Mouse (Mus musculus): Measurements from ENCODE around the gene Sugt1. TPM values are rescaled to one million over a fixed set of nuclear protein-coding genes. Genes with fewer than 3 reads are reported as not detected.

The Sugt1 gene
- polyA plus RNA-seq, 2 experiments, result 15.2 to 44.7 TPM

DNA sequence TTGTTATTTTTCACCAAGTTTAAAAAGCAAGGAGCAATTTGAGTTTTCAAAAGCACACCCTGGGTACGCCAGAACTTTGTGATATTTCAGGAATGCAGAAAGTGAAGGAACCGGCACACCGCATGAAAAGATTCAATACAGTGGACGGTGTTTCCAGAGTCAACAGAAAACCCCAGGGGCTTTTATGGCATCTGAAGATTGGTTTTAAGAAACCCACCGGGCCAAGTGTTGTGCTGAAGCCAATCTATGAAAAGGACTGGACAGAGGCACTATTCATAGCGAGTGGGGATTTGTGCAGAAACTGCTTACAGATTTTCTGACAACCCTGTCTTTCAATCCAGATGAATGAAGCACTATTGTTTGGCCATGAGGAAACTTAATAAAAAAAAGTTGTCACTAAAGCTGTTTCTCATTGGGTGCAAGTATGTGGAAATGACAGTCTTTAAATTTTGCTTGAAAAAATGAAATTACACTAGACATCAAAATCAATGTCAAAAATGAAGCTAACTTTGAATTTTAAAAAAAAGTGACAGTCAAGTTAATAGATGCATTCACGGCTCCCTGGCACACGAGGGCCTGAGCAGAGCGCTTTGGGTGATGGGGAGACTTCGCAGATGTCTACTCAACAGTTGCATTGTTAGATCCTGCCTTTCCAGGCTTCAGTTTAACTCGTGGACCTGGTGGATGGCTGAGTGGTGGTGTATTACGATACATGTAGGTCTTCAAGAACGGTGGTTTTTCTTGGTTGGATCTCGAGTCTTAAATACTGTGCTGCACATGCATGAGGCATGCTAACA, 90.6 kb downstream of the Sugt1 start:
- DNase-seq (ENCODE audit: low read depth in 3 of 3, low spot score in 3 of 3) (no peak), ATAC-seq (ENCODE audit: insufficient read depth) (no peak)
- Histone ChIP-seq H3K4me2 (ENCODE audit: low read depth) (no peak overlapping the region), H3K4me1 (replicated peaks; ENCODE audit: control insufficient read depth in 2 of 2, insufficient read depth in 2 of 2, low read length in 1 of 2) (no peaks in the 10 kb centered on the region), H3K9ac (replicated peaks) (no peak overlapping the region), H3K27ac (no peak overlapping the region), H3K4me3 (ENCODE audit: insufficient read depth in 1 of 2, low read depth in 2 of 2, low read length in 2 of 2) (no peak overlapping the region), H3K36me3 (replicated peaks; ENCODE audit: control insufficient read depth, insufficient read depth, low read depth) (no peaks in the 10 kb centered on the region), H3K27me3 (ENCODE audit: control insufficient read depth, insufficient read depth, low read length) (no peaks in the 10 kb centered on the region), H3K9me3 (ENCODE audit: control insufficient read depth, low read length) (no peaks in the 10 kb centered on the region)
- 70% methylated on average over 14 of the region's 14 CpGs for WGBS (ENCODE audit: insufficient replicate concordance)
- TF ChIP-seq EP300 (IDR thresholded peaks at IDR 0.05; ENCODE audit: low read depth) (no peak), CTCF (IDR thresholded peaks at IDR 0.05; ENCODE audit: low read depth) (no peak)

DNA sequence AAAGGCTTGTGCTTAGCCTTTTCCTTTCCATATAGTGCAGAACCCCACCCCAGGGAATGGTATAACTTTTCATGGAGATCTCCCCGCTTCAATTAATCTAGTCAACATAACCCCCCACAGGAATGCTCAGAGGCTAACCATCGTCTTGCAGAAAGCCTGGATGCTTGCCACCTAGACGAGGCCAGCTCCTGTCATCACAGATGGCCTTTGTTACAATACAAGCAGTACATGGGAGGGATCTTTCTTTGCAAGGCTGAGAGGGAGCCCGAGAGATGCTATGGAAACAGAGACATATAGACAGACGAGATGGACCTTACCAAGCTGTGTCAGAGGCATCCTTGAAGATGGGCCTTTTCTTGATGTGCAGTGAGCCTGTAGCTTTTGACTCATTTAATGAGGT, 93.2 kb downstream of the Sugt1 start:
- Histone ChIP-seq H3K27me3 (ENCODE audit: control insufficient read depth, insufficient read depth, low read length) (no peaks in the 10 kb centered on the region), H3K4me1 (replicated peaks; ENCODE audit: control insufficient read depth in 2 of 2, insufficient read depth in 2 of 2, low read length in 1 of 2) (no peaks in the 10 kb centered on the region), H3K9me3 (ENCODE audit: control insufficient read depth, low read length) (no peaks in the 10 kb centered on the region), H3K9ac (replicated peaks) (no peak overlapping the region), H3K36me3 (replicated peaks; ENCODE audit: control insufficient read depth, insufficient read depth, low read depth) (no peaks in the 10 kb centered on the region), H3K27ac (no peak overlapping the region), H3K4me2 (ENCODE audit: low read depth) (no peak overlapping the region), H3K4me3 (ENCODE audit: insufficient read depth in 1 of 2, low read depth in 2 of 2, low read length in 2 of 2) (no peak overlapping the region)
- 68% methylated on average over 5 of the region's 5 CpGs for WGBS (ENCODE audit: insufficient replicate concordance)
- no peak for TF ChIP-seq EP300 (IDR thresholded peaks at IDR 0.05; ENCODE audit: low read depth)
- TF ChIP-seq CTCF (IDR thresholded peaks at IDR 0.05; ENCODE audit: low read depth), result no peak
- no peak for ATAC-seq (ENCODE audit: insufficient read depth)
- no peak for DNase-seq (ENCODE audit: low read depth in 3 of 3, low spot score in 3 of 3)

Small RNA genes lying within 50 kb of the gene (microRNA-seq; reads per million reads assigned to microRNA genes)
- gene Gm27857, result not detected

Other genes with a start within 250 kb of the Sugt1 start
- 4.6 and 9.1 TPM in 2 replicates for gene Naa16, start 196.9 kb upstream of the Sugt1 start, polyA plus RNA-seq (2012; rRNA removed)
- 24.2 and 26.7 TPM in 2 replicates for gene Naa16, start 196.9 kb upstream of the Sugt1 start, polyA plus RNA-seq (2014; fragmentation: Nextera tagmentation; extraction: Ambion mirVana)
- 1.2 and 2.7 TPM in 2 replicates for gene Mtrf1, start 189.9 kb upstream of the Sugt1 start, polyA plus RNA-seq (2012; rRNA removed)
- gene Mtrf1, start 189.9 kb upstream of the Sugt1 start, polyA plus RNA-seq (2014; fragmentation: Nextera tagmentation; extraction: Ambion mirVana), result 4.1 and 5.0 TPM in 2 replicates
- gene Kbtbd7, start 161.2 kb upstream of the Sugt1 start, polyA plus RNA-seq (2012; rRNA removed), result 1.8 and 2.2 TPM in 2 replicates
- gene Kbtbd7, start 161.2 kb upstream of the Sugt1 start, polyA plus RNA-seq (2014; fragmentation: Nextera tagmentation; extraction: Ambion mirVana), result 3.9 and 4.3 TPM in 2 replicates
- 1.7 and 2.1 TPM in 2 replicates for gene Kbtbd6, start 135.9 kb upstream of the Sugt1 start, polyA plus RNA-seq (2012; rRNA removed)
- 3.1 and 3.2 TPM in 2 replicates for gene Kbtbd6, start 135.9 kb upstream of the Sugt1 start, polyA plus RNA-seq (2014; fragmentation: Nextera tagmentation; extraction: Ambion mirVana)
- 6.0 and 9.3 TPM in 2 replicates for gene Elf1, start 106.5 kb upstream of the Sugt1 start, polyA plus RNA-seq (2012; rRNA removed)
- gene Elf1, start 106.5 kb upstream of the Sugt1 start, polyA plus RNA-seq (2014; fragmentation: Nextera tagmentation; extraction: Ambion mirVana), result 8.7 and 9.9 TPM in 2 replicates
- gene Wbp4, start 106.2 kb upstream of the Sugt1 start, polyA plus RNA-seq (2012; rRNA removed), result 3.1 and 6.2 TPM in 2 replicates
- 14.2 and 16.8 TPM in 2 replicates for gene Wbp4, start 106.2 kb upstream of the Sugt1 start, polyA plus RNA-seq (2014; fragmentation: Nextera tagmentation; extraction: Ambion mirVana)
- gene Cnmd, start 74.5 kb downstream of the Sugt1 start, polyA plus RNA-seq (2012; rRNA removed), result 0.06 TPM in 1 of 2 replicates, not detected in the other
- not detected in 2 replicates for gene Cnmd, start 74.5 kb downstream of the Sugt1 start, polyA plus RNA-seq (2014; fragmentation: Nextera tagmentation; extraction: Ambion mirVana)
- gene Pcdh8, start 183.6 kb downstream of the Sugt1 start, polyA plus RNA-seq (2012; rRNA removed), result 0.03 TPM in 1 of 2 replicates, not detected in the other
- gene Pcdh8, start 183.6 kb downstream of the Sugt1 start, polyA plus RNA-seq (2014; fragmentation: Nextera tagmentation; extraction: Ambion mirVana), result not detected in 2 replicates